15 mouse cellular contexts compared by ENCODE assay signal in genomic region chrX:115929461-115929860, GRCm38 (mm10).
"Had no signal": no experiment of that assay in that cellular context is flagged by ENCODE, and none has a peak within 500 bp of the region (broad histone marks: within the 10 kb centered on the region; RNA-seq: fewer than 3 reads in every experiment).

No protein-coding gene starts in this region.

- H3K4me3 ChIP-seq: liver, embryonic 13.5 days; myocyte; neural tube, embryonic 13.5 days; stomach, embryonic 15.5 days had no signal

- H3K27ac ChIP-seq: kidney, postnatal 0 days; liver, embryonic 13.5 days; neural tube, embryonic 13.5 days; stomach, embryonic 15.5 days had no signal

- DNase-seq: kidney, postnatal 25 days; liver, embryonic 13.5 days; lung, adult 2 months; lung, postnatal 14 days; lung, postnatal 4 days; midbrain, embryonic 14.5 days; retina, postnatal 1 day; right cerebral cortex, postnatal 25 days; spleen, adult 18-20 months; thymus, postnatal 25 days had no signal

- H3K4me1 ChIP-seq: liver, embryonic 13.5 days; neural tube, embryonic 13.5 days; stomach, embryonic 15.5 days had no signal

- H3K9me3 ChIP-seq: liver, embryonic 13.5 days; neural tube, embryonic 13.5 days; stomach, embryonic 15.5 days had no signal

- H3K27me3 ChIP-seq: liver, embryonic 13.5 days; neural tube, embryonic 13.5 days; stomach, embryonic 15.5 days had no signal

- H3K4me2 ChIP-seq: liver, embryonic 13.5 days; midbrain, embryonic 11.5 days; neural tube, embryonic 13.5 days; stomach, embryonic 15.5 days had no signal

- H3K9ac ChIP-seq: liver, embryonic 13.5 days; neural tube, embryonic 13.5 days; stomach, embryonic 15.5 days had no signal

- H3K36me3 ChIP-seq: liver, embryonic 13.5 days; neural tube, embryonic 13.5 days; stomach, embryonic 15.5 days had no signal
